Mouse (Mus musculus) induced T-regulatory cell, adult 2 months (primary cell): ENCODE measurements around the gene Dynlt1a.
"Not testable (repeated sequence)": the region's sequence is repeated elsewhere in the genome, so short reads cannot be mapped to it uniquely, and the experiment has no call there.

ENCODE experiments used
- DNase-seq: peaks from one replicate; pipeline ENCODE4 v3.0.0-alpha.2; 2012; ENCODE audit warnings: low read depth

The Dynlt1a gene

GRCm38 (mm10) chr17:6289045-6289444 lies 28.3 kb downstream of the Dynlt1a start:
- not testable (repeated sequence) for DNase-seq

GRCm38 (mm10) chr17:6286169-6286568 lies 31.1 kb downstream of the Dynlt1a start:
- not testable (repeated sequence) for DNase-seq

- not testable (repeated sequence) for DNase-seq
Measured at GRCm38 (mm10) chr17:6283137-6283536, 34.2 kb downstream of the Dynlt1a start.

DNA sequence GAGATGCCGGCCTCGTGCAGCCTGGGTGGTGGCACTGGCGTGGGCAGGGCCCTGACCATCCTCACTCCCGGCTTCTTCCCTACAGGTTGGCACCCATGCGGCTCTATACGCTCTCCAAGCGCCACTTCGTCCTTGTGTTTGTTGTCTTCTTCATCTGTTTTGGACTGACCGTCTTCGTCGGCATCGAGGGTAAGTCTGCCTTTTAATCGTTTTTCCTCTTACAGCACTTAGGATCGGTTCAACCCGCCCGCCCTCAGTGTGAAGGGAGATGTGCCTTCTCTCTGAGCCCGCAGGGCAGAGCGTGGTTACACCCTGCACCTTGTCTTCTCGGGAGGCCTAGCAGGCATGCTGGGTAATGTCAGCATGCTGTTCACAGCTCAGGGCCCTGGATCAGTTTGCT lies 36.8 kb downstream of the Dynlt1a start:
- DNase-seq = not testable (repeated sequence)

GRCm38 (mm10) chr17:6279772-6280171 lies 37.5 kb downstream of the Dynlt1a start:
- DNase-seq = not testable (repeated sequence)

GRCm38 (mm10) chr17:6279205-6279604 lies 38.1 kb downstream of the Dynlt1a start:
- not testable (repeated sequence) for DNase-seq

DNA sequence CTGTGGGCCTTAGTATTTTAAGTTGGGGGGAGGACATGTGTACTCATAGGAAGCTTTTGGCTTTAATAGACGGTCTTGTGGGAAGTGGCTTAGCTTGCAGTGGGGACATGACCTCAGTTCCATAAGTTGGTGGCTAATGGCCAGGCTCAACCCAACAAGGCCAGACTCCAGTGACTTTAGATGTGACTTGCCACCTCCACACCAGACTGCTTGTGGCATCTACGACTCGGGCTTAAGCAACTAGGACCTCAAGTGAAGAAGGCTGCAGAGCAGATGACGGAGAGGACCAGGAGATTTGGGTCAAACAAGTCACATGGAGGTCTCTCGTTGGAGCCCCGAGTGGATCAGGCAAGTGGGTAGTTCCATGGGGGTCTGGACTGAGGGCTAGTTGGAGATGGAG lies 42.6 kb downstream of the Dynlt1a start:
- DNase-seq = not testable (repeated sequence)

- peak; percentile 2 for DNase-seq
Measured at GRCm38 (mm10) chr17:6271970-6272369, 45.3 kb downstream of the Dynlt1a start.

DNA sequence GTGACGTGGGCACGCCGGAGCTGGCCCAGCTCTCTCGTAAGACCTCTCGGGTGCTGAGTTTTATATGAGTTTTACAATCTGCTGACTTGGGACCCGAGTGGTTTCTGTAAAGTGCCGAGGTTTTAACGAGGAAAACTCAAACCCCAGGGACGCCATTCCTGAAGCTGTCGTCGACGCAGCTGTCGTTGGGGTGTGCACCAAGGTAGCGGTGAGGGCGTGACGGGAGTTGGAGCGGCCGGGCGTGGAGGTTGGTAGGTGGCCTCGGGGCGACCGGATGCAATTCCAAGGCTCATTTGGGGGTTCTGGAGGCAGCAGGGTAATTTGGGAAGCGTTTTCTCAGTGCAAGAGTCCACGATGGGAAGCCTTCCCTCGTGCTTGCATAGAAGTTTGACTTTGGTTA lies 46.5 kb downstream of the Dynlt1a start:
- peak; percentile 49 for DNase-seq

DNA sequence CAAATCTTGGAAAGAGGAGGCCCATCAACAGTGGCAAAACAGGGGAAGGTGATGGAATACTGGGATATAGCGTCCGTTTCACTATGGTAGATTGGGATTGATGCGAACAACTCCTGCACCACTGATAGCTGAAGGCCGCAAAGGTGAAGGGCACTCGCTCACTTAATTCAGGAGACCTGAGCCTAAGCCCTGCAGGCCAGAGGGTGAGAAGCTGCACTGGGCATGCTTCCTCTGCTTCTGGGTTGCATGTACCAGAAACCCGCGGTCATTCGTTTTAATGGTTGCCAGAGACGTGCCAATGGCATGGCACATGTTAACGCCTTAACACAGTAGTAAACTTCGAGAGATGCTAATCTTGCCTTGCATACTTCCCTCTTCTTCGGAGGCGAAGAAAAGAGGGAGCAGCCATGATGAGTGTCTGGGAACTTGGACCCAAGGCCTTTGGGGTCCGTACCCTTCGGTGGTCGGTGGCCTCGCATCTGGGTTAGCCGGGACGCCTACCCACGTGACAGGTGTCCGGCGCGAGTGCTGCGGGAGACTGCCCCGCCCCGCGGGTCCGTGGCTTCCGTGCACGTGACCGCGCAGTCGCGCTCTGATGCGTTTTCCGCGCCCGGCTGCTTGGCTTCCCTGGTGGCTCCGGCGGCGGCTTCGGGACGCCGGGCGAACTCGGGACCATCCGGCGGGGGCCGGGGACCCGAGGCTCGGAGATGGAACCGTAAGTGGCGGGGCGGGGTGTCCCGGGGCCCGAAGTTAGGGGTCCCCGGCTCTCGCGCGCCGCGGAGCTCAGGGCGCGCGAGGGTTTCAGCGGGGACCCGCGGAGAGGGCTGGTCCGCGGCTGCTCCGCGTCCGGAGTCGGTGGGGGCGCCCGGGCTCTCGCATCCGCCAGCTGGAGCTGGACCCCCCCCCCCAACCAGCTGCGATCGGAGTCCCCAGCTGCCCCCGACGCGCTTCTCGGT lies 47.1 kb downstream of the Dynlt1a start:
- DNase-seq = peak; percentile 41

- DNase-seq = not testable (repeated sequence)
Measured at GRCm38 (mm10) chr17:6257070-6257456, 60.2 kb downstream of the Dynlt1a start.

GRCm38 (mm10) chr17:6256400-6257069 lies 60.8 kb downstream of the Dynlt1a start, which contains the start of gene Tmem181a:
Gene Tmem181a, plus strand, starts transcription at chr17:6256860.
- not testable (repeated sequence) for DNase-seq
